Mouse (Mus musculus): ENCODE measurements at regions not wholly inside any gene's neighbourhood (a gene's known extent, or its start where the extent isn't known, plus 50 kb on each side); places are given as distances from the start of the nearest gene placed in this dataset.

DNA sequence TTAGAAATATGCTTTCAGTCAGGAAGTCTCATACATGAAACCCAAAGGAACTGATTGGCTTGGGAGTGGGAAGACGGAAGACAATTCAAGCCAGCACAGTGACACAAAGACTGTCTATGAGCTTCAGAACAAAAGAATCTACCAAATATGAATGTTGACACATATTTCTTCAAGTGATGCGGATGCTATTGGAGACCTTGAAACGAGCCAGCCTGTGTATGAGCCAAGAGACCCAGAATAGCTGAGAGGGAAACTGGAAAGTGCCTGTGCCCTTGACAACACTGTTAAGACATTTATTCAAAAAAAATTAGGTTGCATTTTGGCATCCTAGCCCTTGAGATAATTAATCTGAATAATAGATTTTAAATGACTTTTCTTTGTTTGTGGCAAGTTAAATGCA is 426.7 kb upstream of the Sox9 start:
- H3K36me3 ChIP-seq (ENCODE audit: inconsistent target) = no peaks in the 10 kb centered on the region
- H3K4me3 ChIP-seq (ENCODE audit: inconsistent target) = no peak overlapping the region
- WGBS (ENCODE audit: missing documents) = 89% methylated on average over 3 of the region's 3 CpGs
- H3K27ac ChIP-seq = no peak overlapping the region
- H3K79me2 ChIP-seq (ENCODE audit: inconsistent target) = no peaks in the 10 kb centered on the region

DNA sequence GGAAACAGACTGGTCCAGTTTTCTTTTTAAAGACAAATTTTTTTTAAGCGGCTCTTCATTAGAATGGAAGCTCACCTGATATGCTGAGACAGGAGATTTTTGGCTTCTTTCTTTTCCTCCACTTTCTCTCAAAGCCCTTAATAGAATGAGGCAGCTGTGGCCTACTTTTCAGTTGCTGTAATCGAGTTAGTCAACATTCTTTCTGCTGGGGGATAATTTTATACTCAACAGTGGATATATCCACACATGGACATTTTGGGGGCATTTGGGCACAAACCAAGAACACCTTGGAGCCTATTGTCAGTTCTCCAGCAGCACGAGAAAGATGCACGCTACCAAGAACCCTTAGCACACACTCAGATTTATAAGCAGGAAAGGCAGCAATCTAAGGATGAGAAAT is 415.3 kb upstream of the Sox9 start:
- H3K79me2 ChIP-seq (ENCODE audit: inconsistent target) = no peaks in the 10 kb centered on the region
- 86% methylated on average over 4 of the region's 4 CpGs for WGBS (ENCODE audit: missing documents)
- H3K36me3 ChIP-seq (ENCODE audit: inconsistent target) = no peaks in the 10 kb centered on the region
- H3K4me3 ChIP-seq (ENCODE audit: inconsistent target) = no peak overlapping the region
- no peak overlapping the region for H3K27ac ChIP-seq

DNA sequence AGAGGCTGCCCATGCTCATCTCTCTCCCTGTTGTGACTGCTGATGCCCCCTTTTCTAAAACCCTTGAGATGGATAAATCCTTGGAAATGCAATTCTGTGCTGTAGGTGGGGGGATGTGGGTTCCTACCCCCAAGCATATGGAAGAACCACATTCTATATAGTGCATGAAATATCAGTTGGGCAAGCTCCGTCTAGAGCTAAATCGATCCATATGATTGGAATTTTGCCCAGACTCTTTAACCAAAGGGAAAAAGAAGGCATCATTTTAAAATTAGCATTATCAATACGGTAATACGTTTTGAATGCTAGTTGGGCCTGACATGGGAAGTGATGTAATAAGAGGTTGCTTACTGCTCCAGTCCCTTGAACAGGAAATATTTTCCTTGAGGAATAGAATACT is 411.1 kb upstream of the Sox9 start:
- H3K36me3 ChIP-seq (ENCODE audit: inconsistent target) = no peaks in the 10 kb centered on the region
- 98% methylated on average over 4 of the region's 4 CpGs for WGBS (ENCODE audit: missing documents)
- no peaks in the 10 kb centered on the region for H3K79me2 ChIP-seq (ENCODE audit: inconsistent target)
- H3K4me3 ChIP-seq (ENCODE audit: inconsistent target) = no peak overlapping the region
- no peak overlapping the region for H3K27ac ChIP-seq

DNA sequence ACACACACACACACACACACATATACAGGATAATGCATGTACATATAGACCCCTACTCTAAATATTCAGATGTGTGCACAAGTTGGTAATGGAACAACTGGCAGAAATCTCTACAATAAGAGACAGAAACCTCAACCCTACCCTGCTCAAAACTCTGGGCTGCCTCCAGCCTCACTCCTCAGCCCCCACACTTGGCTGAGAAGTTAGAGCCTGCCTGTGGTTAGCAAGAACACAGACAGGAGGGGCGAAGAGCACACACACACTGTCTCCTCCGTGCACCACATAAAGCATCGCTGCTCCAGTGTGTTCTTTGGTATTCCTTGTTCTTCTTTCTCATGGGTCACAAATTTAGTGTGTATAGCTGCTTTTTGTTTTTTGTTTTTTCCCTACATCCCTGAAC is 382.0 kb upstream of the Sox9 start:
- H3K4me3 ChIP-seq (ENCODE audit: inconsistent target) = no peak overlapping the region
- no peak overlapping the region for H3K27ac ChIP-seq
- 93% methylated on average over 3 of the region's 3 CpGs for WGBS (ENCODE audit: missing documents)
- no peaks in the 10 kb centered on the region for H3K36me3 ChIP-seq (ENCODE audit: inconsistent target)
- no peaks in the 10 kb centered on the region for H3K79me2 ChIP-seq (ENCODE audit: inconsistent target)

DNA sequence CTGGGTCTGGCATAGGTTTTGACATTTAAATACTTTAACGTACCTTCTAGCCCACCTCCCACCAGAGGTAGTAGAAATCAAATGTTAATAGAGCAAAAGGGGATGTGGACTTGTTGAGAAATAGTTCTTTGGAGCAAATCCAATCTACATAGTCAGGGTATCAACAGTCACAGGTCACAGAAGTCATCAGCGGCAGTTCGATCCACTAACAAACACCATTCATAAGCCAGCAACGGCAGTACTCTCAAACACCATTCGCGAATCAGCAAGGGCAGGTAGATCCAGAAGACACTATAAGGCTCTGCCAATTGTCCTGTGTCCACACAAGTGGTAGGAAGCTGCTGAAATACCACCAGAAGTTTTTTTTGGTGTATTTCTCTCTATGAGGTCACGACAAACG is 374.3 kb upstream of the Sox9 start:
- Histone ChIP-seq H3K79me2 (ENCODE audit: inconsistent target) (no peaks in the 10 kb centered on the region), H3K36me3 (ENCODE audit: inconsistent target) (no peaks in the 10 kb centered on the region), H3K4me3 (ENCODE audit: inconsistent target) (no peak overlapping the region), H3K27ac (no peak overlapping the region)
- WGBS (ENCODE audit: missing documents) = 95% methylated on average over 8 of the region's 8 CpGs

DNA sequence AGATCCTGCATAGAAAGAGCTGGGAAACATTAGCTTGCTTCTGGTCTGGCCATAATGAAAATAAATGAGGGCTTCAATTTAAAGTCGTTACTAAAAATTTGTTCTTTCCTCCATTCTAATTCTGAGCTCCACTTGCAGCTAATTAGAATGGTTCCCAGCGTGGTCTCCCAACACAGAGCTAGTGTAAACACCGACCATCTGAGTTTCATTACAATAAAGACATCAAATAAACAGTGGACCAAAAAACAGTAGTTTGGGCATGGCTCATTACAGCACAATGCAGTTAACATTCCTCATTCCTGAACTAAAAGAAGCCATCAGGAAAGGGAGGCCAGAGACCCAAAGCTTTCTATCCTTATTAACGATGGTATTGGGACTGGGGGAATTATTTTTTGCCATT is 369.6 kb upstream of the Sox9 start:
- no peak overlapping the region for H3K4me3 ChIP-seq (ENCODE audit: inconsistent target)
- H3K36me3 ChIP-seq (ENCODE audit: inconsistent target) = no peaks in the 10 kb centered on the region
- H3K79me2 ChIP-seq (ENCODE audit: inconsistent target) = no peaks in the 10 kb centered on the region
- H3K27ac ChIP-seq = no peak overlapping the region
- WGBS (ENCODE audit: missing documents) = 66% methylated on average over 4 of the region's 4 CpGs

DNA sequence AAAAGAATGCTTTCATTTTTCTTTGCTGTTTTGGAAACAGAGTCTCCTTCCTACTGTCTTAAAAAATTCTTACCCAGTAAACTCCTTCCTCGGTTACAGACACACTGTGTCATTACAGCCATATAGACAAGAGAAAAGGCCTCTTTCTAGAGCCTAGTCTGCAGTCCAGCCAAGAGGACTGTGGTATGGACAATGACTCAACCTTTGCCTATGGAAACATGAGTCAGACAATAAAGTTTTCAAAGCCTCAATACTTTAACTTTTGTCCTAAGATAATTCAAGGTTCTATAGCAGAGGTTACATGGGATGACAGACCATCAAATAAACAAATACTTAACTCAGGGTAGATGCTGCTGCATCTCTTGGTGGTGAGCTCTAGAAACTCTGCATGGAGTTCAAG is 339.4 kb upstream of the Sox9 start:
- H3K79me2 ChIP-seq (ENCODE audit: inconsistent target) = no peaks in the 10 kb centered on the region
- H3K4me3 ChIP-seq (ENCODE audit: inconsistent target) = no peak overlapping the region
- no peaks in the 10 kb centered on the region for H3K36me3 ChIP-seq (ENCODE audit: inconsistent target)
- H3K27ac ChIP-seq = no peak overlapping the region
- WGBS (ENCODE audit: missing documents) = 93% methylated on average over 1 of the region's 1 CpGs

DNA sequence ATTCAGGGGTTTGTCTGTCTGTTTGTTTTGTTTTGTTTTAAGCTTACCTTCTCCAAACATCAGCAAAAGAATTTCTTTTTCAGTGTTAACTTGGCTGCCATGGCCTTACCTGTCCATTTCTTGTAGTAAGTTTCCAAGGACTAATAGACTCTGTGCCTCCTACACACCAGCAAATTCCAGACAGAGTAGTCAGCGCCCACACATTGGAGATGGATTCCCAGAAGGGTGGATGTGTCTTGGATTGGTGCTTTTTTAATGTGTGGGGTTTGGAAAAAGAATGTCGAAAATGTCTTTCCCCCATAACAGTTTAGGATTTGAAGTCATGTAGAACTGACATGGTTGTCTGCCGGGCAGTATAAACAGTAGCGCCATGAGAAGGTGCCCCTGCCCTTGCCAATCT is 338.1 kb upstream of the Sox9 start:
- 82% methylated on average over 4 of the region's 4 CpGs for WGBS (ENCODE audit: missing documents)
- Histone ChIP-seq H3K4me3 (ENCODE audit: inconsistent target) (no peak overlapping the region), H3K79me2 (ENCODE audit: inconsistent target) (no peaks in the 10 kb centered on the region), H3K36me3 (ENCODE audit: inconsistent target) (no peaks in the 10 kb centered on the region), H3K27ac (no peak overlapping the region)

DNA sequence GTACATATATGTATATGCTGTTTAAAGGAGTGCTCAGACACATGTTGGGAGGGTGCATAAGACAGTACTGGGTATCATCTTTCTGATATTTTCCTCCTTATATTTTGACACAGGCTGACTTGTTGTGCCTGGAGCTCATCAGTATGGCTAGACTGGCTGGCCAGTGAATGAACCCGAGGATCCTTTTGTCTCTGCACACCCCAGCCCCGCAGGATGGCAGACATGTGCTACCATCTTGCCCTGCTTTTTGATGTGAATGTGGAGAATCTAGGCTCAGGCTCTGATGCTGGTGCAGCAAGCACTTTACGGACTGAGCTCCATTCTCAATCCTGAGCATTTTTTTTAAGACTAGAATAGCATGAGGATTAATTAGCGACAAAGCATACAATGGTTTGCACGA is 332.4 kb upstream of the Sox9 start:
- H3K36me3 ChIP-seq (ENCODE audit: inconsistent target) = no peaks in the 10 kb centered on the region
- H3K79me2 ChIP-seq (ENCODE audit: inconsistent target) = no peaks in the 10 kb centered on the region
- no peak overlapping the region for H3K4me3 ChIP-seq (ENCODE audit: inconsistent target)
- 79% methylated on average over 5 of the region's 5 CpGs for WGBS (ENCODE audit: missing documents)
- no peak overlapping the region for H3K27ac ChIP-seq

DNA sequence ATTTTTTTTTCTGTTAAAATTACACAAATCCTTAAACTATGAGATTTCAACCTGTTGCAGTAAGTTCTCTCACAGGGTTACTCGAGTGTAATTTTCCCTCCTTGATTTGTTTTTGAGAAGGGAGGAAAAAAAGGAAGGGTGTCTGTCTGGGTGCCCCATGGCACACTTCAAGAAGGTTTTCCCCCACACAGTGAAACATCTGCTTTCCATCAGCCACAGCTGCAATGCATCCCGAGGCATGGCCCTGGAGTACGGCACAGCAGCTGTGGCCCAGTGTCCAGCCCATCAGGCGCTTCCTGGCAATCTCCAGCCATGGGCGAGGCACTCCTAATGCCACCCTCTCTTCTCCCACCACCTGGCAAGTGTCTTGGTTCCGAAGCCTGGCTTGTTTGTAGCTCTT is 331.8 kb upstream of the Sox9 start:
- no peaks in the 10 kb centered on the region for H3K36me3 ChIP-seq (ENCODE audit: inconsistent target)
- H3K4me3 ChIP-seq (ENCODE audit: inconsistent target) = no peak overlapping the region
- no peak overlapping the region for H3K27ac ChIP-seq
- WGBS (ENCODE audit: missing documents) = 80% methylated on average over 5 of the region's 6 CpGs
- no peaks in the 10 kb centered on the region for H3K79me2 ChIP-seq (ENCODE audit: inconsistent target)

DNA sequence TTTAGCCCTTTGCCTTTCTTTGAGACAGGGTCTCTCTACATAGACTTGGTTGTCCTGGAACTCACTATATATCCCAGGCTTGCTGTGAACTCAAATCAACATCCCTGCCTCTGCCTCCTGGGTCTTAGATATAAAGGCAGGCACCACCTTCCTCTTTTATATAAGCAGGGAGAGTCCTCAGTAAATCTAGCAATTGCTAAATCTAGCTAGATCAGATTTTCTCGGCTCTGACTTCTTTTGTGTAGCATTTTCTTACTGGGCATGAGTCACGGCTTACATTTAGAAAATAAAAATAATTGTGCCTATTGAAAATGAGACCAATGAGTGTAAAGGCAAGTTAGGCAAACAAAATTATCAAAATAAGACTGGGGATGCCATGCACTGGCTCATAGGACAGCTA is 323.9 kb upstream of the Sox9 start:
- no peaks in the 10 kb centered on the region for H3K36me3 ChIP-seq (ENCODE audit: inconsistent target)
- H3K79me2 ChIP-seq (ENCODE audit: inconsistent target) = no peaks in the 10 kb centered on the region
- H3K4me3 ChIP-seq (ENCODE audit: inconsistent target) = no peak overlapping the region
- WGBS (ENCODE audit: missing documents) = 83% methylated on average over 2 of the region's 2 CpGs
- H3K27ac ChIP-seq = no peak overlapping the region

DNA sequence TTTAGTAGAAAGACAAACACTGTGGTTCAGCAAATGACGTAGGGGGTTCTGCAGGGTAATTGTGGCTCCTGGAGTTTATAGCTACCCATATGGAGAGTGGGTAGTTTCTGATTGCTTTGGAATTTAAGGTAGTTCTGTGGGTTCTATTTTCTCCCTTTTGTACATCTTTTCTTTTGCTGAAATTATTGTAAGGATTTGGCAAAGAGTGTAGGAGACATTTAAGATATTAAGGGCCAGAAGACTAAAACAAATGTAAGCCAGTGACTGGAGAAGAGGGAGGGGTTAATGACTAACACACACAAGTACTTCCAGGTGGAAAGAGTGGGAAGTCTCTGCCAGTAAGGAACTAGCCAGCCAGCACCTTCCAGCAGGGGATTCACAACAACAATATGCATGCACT is 318.9 kb upstream of the Sox9 start:
- Histone ChIP-seq H3K79me2 (ENCODE audit: inconsistent target) (no peaks in the 10 kb centered on the region), H3K36me3 (ENCODE audit: inconsistent target) (no peaks in the 10 kb centered on the region), H3K27ac (no peak overlapping the region), H3K4me3 (ENCODE audit: inconsistent target) (no peak overlapping the region)
- 91% methylated on average over 1 of the region's 1 CpGs for WGBS (ENCODE audit: missing documents)

DNA sequence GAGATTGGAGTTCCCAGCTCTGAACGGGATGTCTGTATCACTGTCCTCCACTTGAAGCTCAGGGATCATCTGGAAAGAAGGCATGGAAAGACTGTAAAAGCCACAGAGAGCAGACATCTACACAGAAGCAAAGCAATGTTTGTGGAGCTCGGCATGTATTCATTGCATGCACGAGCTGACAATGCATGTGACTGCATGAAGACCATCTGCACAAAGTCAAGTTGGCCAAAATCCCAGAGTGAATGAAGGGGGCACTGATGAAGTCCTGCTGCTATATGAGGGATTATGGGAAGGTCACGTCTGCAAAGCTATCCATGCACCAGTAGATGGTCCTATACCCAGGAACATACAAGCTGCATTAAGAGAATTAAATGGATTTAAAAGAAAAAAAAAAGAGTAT is 317.6 kb upstream of the Sox9 start:
- Histone ChIP-seq H3K27ac (no peak overlapping the region), H3K4me3 (ENCODE audit: inconsistent target) (no peak overlapping the region), H3K79me2 (ENCODE audit: inconsistent target) (no peaks in the 10 kb centered on the region), H3K36me3 (ENCODE audit: inconsistent target) (no peaks in the 10 kb centered on the region)
- WGBS (ENCODE audit: missing documents) = 86% methylated on average over 4 of the region's 4 CpGs

DNA sequence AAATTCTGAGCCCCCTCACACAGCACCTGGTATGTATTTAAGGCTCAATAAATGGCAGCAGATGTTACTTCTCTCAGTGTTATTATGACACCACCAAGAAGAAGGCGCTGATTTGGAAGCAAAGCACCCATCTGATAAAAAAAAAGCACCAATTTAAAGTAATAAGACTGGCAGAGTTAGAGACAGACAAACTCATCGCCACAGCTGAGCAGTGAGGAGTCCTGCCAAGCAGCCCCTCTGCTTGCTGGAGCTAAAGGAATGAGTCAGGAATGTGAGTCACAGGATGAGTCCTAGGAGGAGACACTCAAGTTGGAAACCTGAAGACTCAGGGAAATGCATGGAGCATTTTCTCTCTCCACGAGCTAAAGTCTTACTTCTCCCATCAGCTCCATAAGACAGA is 311.7 kb upstream of the Sox9 start:
- H3K27ac ChIP-seq = no peak overlapping the region
- no peaks in the 10 kb centered on the region for H3K79me2 ChIP-seq (ENCODE audit: inconsistent target)
- H3K36me3 ChIP-seq (ENCODE audit: inconsistent target) = no peaks in the 10 kb centered on the region
- no peak overlapping the region for H3K4me3 ChIP-seq (ENCODE audit: inconsistent target)
- WGBS (ENCODE audit: missing documents) = 71% methylated on average over 3 of the region's 3 CpGs

DNA sequence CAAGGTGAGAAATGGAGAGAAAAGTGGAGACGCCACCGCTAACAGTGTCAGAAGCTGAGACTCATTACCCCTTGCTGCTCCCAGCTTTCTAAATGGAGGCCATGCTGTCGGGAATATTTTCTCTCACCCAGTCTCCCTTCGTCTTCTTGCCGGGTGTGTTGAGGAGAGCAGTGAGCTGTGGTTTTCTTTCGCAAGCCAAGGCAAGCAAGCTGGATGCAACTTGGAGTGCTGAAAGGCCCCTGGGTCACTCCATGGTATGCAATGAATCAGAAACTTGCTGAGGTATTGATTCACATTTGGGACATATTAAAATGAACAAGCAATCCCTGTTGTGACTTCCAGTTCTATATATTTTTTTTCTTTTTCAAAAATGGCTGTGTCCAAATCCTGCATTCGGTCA is 308.8 kb upstream of the Sox9 start:
- H3K27ac ChIP-seq = no peak overlapping the region
- H3K36me3 ChIP-seq (ENCODE audit: inconsistent target) = no peaks in the 10 kb centered on the region
- H3K4me3 ChIP-seq (ENCODE audit: inconsistent target) = no peak overlapping the region
- WGBS (ENCODE audit: missing documents) = 87% methylated on average over 7 of the region's 7 CpGs
- no peaks in the 10 kb centered on the region for H3K79me2 ChIP-seq (ENCODE audit: inconsistent target)

DNA sequence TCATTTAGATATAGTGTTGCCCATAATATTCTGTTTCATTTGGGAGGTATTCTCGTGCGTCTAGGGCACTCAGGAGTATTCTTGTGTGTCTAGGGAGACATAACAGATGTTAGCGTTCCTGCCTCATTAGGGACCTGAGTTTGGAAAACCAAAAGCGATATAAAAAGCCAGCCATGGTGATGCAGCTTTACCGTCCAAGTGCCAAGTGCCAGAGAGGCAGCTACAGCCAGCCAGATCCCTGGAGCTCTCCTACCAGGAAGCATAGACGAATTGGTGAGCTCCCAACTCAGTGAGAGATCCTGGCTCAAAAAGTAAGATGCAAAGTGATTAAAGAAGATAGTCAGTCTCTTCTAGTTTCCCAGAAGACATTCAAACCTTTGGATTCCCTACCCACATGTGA is 308.3 kb upstream of the Sox9 start:
- H3K4me3 ChIP-seq (ENCODE audit: inconsistent target) = no peak overlapping the region
- H3K79me2 ChIP-seq (ENCODE audit: inconsistent target) = no peaks in the 10 kb centered on the region
- H3K36me3 ChIP-seq (ENCODE audit: inconsistent target) = no peaks in the 10 kb centered on the region
- no peak overlapping the region for H3K27ac ChIP-seq
- WGBS (ENCODE audit: missing documents) = 90% methylated on average over 6 of the region's 6 CpGs

DNA sequence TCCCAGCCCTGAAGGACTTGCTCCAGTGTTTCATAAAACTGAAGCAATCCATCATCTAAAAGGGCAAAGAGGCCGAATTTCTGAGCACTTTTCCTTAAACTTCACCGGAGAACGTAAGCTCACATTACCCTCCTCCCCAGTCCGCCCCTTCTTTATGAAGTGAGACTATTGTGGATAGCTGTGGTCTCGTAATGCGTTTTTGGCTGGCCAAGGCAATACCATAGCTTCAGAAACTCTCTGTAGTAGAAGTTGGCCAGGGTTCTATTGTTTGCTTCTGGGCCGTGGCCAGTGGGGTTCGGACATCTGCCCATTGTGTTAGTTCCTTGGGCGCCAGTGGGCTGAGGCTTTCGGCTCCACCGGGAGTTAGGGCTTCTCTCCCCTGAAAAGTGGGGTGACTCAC is 301.7 kb upstream of the Sox9 start:
- H3K27ac ChIP-seq = no peak overlapping the region

More for the DNA sequence above, 301.7 kb upstream of the Sox9 start:
- Histone ChIP-seq H3K36me3 (ENCODE audit: inconsistent target) (no peaks in the 10 kb centered on the region), H3K4me3 (ENCODE audit: inconsistent target) (no peak overlapping the region), H3K79me2 (ENCODE audit: inconsistent target) (no peaks in the 10 kb centered on the region)
- WGBS (ENCODE audit: missing documents) = 88% methylated on average over 11 of the region's 11 CpGs
